Mouse (Mus musculus): Measurements from ENCODE around the gene Eif4e1b.

The Eif4e1b gene

GRCm38 (mm10) chr13:54799701-54800100 is 15.9 kb downstream of the Eif4e1b start:
- peak; percentile 83 for DNase-seq (ENCODE audit: low read depth, low spot score)

- DNase-seq (ENCODE audit: low read depth, low spot score) = no peak
Observed at GRCm38 (mm10) chr13:54800206-54800605, 16.4 kb downstream of the Eif4e1b start.

- no peak for DNase-seq (ENCODE audit: low read depth, low spot score)
Observed at GRCm38 (mm10) chr13:54803010-54803409, 19.2 kb downstream of the Eif4e1b start.

- DNase-seq (ENCODE audit: low read depth, low spot score) = no peak
Observed at GRCm38 (mm10) chr13:54805134-54805838, 21.5 kb downstream of the Eif4e1b start.

GRCm38 (mm10) chr13:54806434-54806976 is 22.7 kb downstream of the Eif4e1b start:
- no peak for DNase-seq (ENCODE audit: low read depth, low spot score)

GRCm38 (mm10) chr13:54808067-54808466 is 24.3 kb downstream of the Eif4e1b start:
- no peak for DNase-seq (ENCODE audit: low read depth, low spot score)

- no peak for DNase-seq (ENCODE audit: low read depth, low spot score)
Observed at GRCm38 (mm10) chr13:54811476-54811875, 27.7 kb downstream of the Eif4e1b start.

- no peak for DNase-seq (ENCODE audit: low read depth, low spot score)
Observed at GRCm38 (mm10) chr13:54813381-54813780, 29.6 kb downstream of the Eif4e1b start.

GRCm38 (mm10) chr13:54818399-54819254 is 34.8 kb downstream of the Eif4e1b start:
- DNase-seq (ENCODE audit: low read depth, low spot score) = no peak

- DNase-seq (ENCODE audit: low read depth, low spot score) = no peak
Observed at GRCm38 (mm10) chr13:54821106-54821505, 37.3 kb downstream of the Eif4e1b start.

GRCm38 (mm10) chr13:54821931-54822330 is 38.1 kb downstream of the Eif4e1b start:
- DNase-seq (ENCODE audit: low read depth, low spot score) = no peak

GRCm38 (mm10) chr13:54824111-54824931 is 40.5 kb downstream of the Eif4e1b start:
- DNase-seq (ENCODE audit: low read depth, low spot score) = no peak

- DNase-seq (ENCODE audit: low read depth, low spot score) = no peak
Observed at GRCm38 (mm10) chr13:54827992-54828391, 44.2 kb downstream of the Eif4e1b start.

- no peak for DNase-seq (ENCODE audit: low read depth, low spot score)
Observed at GRCm38 (mm10) chr13:54828508-54828907, 44.7 kb downstream of the Eif4e1b start.

GRCm38 (mm10) chr13:54829450-54829849 is 45.7 kb downstream of the Eif4e1b start:
- DNase-seq (ENCODE audit: low read depth, low spot score) = no peak

GRCm38 (mm10) chr13:54836351-54837030 is 52.7 kb downstream of the Eif4e1b start:
- no peak for DNase-seq (ENCODE audit: low read depth, low spot score)

GRCm38 (mm10) chr13:54837061-54837460 is 53.3 kb downstream of the Eif4e1b start:
- DNase-seq (ENCODE audit: low read depth, low spot score) = no peak

- DNase-seq (ENCODE audit: low read depth, low spot score) = no peak
Observed at GRCm38 (mm10) chr13:54837471-54837889, 53.7 kb downstream of the Eif4e1b start.
